Mouse (Mus musculus) R1 (cell line): ENCODE data around the gene Gm14443.
"Not testable (repeated sequence)": the region's sequence is repeated elsewhere in the genome, so short reads cannot be mapped to it uniquely, and the experiment has no call there.

Source experiments
- DNase-seq: peaks from one replicate; pipeline ENCODE4 v3.0.0-alpha.2; 2018; ENCODE audit warnings: low read depth, low spot score

The Gm14443 gene

GRCm38 (mm10) chr2:175175401-175176180, at the start of gene Gm14443:
TSS of gene Gm14443 (minus strand) at chr2:175175871.
- DNase-seq = peak; percentile 99

GRCm38 (mm10) chr2:175206732-175207131, 31.1 kb upstream of the Gm14443 start, which contains the start of gene Gm14391:
TSS of gene Gm14391 (minus strand) at chr2:175206917.
- not testable (repeated sequence) for DNase-seq

- not testable (repeated sequence) for DNase-seq
Observed at GRCm38 (mm10) chr2:175179008-175179407, 3.3 kb upstream of the Gm14443 start.

GRCm38 (mm10) chr2:175176312-175176711, 641 bp upstream of the Gm14443 start:
- no peak for DNase-seq

GRCm38 (mm10) chr2:175174058-175174457, 1.6 kb downstream of the Gm14443 start:
- DNase-seq = not testable (repeated sequence)

- not testable (repeated sequence) for DNase-seq
Observed at GRCm38 (mm10) chr2:175172906-175173595, 2.6 kb downstream of the Gm14443 start.

- no peak for DNase-seq
Observed at GRCm38 (mm10) chr2:175172123-175172522, 3.5 kb downstream of the Gm14443 start.

GRCm38 (mm10) chr2:175166870-175167269, 8.8 kb downstream of the Gm14443 start:
- DNase-seq = not testable (repeated sequence)

- not testable (repeated sequence) for DNase-seq
Observed at GRCm38 (mm10) chr2:175165110-175165509, 10.6 kb downstream of the Gm14443 start.

- not testable (repeated sequence) for DNase-seq
Observed at GRCm38 (mm10) chr2:175161438-175161837, 14.2 kb downstream of the Gm14443 start.

- DNase-seq = no peak
Observed at GRCm38 (mm10) chr2:175158642-175159041, 17.0 kb downstream of the Gm14443 start.

- peak; percentile 14 for DNase-seq
Observed at GRCm38 (mm10) chr2:175156696-175157095, 19.0 kb downstream of the Gm14443 start.

- not testable (repeated sequence) for DNase-seq
Observed at GRCm38 (mm10) chr2:175141993-175142295, 33.7 kb downstream of the Gm14443 start, which contains the start of gene Gm14399. TSS of gene Gm14399 (minus strand) at chr2:175142012.

- peak; percentile 6 for DNase-seq
Observed at GRCm38 (mm10) chr2:175141118-175141992, 34.3 kb downstream of the Gm14443 start.

GRCm38 (mm10) chr2:175140624-175141023, 35.0 kb downstream of the Gm14443 start:
- not testable (repeated sequence) for DNase-seq
